Mouse (Mus musculus) urinary bladder, postnatal 36 days (tissue): ENCODE data around the gene Sun1.
A peak's percentile ranks its signal among the peaks of the same experiment; 100 is the strongest.

Experiments used
- DNase-seq, 2 experiments: peaks; one replicate each; pipeline ENCODE4 v3.0.0; 2022; ENCODE audit warnings: low spot score in 2 of 2, mixed read lengths in 1 of 2

The Sun1 gene

GRCm38 (mm10) chr5:139208183-139208582 is 7.7 kb downstream of the Sun1 start:
- no peak for DNase-seq

GRCm38 (mm10) chr5:139208871-139209684 is 8.6 kb downstream of the Sun1 start:
- DNase-seq = peak; percentile 50 to 52

GRCm38 (mm10) chr5:139209685-139210026 is 9.2 kb downstream of the Sun1 start:
- no peak for DNase-seq

GRCm38 (mm10) chr5:139211737-139212385 is 11.4 kb downstream of the Sun1 start:
- no peak for DNase-seq

- DNase-seq = no peak
Measured at GRCm38 (mm10) chr5:139214298-139214697, 13.9 kb downstream of the Sun1 start.

- no peak for DNase-seq
Measured at GRCm38 (mm10) chr5:139215184-139215583, 14.7 kb downstream of the Sun1 start.

- DNase-seq = no peak
Measured at GRCm38 (mm10) chr5:139216121-139216520, 15.7 kb downstream of the Sun1 start.

GRCm38 (mm10) chr5:139216774-139217173 is 16.3 kb downstream of the Sun1 start:
- DNase-seq = no peak

- no peak for DNase-seq
Measured at GRCm38 (mm10) chr5:139220006-139220515, 19.6 kb downstream of the Sun1 start.

- no peak for DNase-seq
Measured at GRCm38 (mm10) chr5:139220610-139221009, 20.2 kb downstream of the Sun1 start.

GRCm38 (mm10) chr5:139223331-139223730 is 22.9 kb downstream of the Sun1 start:
- DNase-seq = no peak

GRCm38 (mm10) chr5:139227236-139227635 is 26.8 kb downstream of the Sun1 start:
- DNase-seq = no peak

- no peak for DNase-seq
Measured at GRCm38 (mm10) chr5:139227645-139228044, 27.2 kb downstream of the Sun1 start.

- DNase-seq = no peak
Measured at GRCm38 (mm10) chr5:139228318-139228717, 27.9 kb downstream of the Sun1 start.

GRCm38 (mm10) chr5:139229716-139230115 is 29.3 kb downstream of the Sun1 start:
- no peak for DNase-seq

GRCm38 (mm10) chr5:139232083-139232482 is 31.6 kb downstream of the Sun1 start:
- DNase-seq = no peak

- no peak for DNase-seq
Measured at GRCm38 (mm10) chr5:139234423-139234822, 34.0 kb downstream of the Sun1 start.

- no peak for DNase-seq
Measured at GRCm38 (mm10) chr5:139237436-139237835, 37.0 kb downstream of the Sun1 start.

- DNase-seq = peak in 1 of 2 experiments; percentile 26
Measured at GRCm38 (mm10) chr5:139241022-139241761, 40.8 kb downstream of the Sun1 start.

GRCm38 (mm10) chr5:139243384-139243783 is 42.9 kb downstream of the Sun1 start:
- no peak for DNase-seq

GRCm38 (mm10) chr5:139247767-139248166 is 47.3 kb downstream of the Sun1 start:
- DNase-seq = no peak

GRCm38 (mm10) chr5:139248846-139249245 is 48.4 kb downstream of the Sun1 start:
- DNase-seq = no peak
